Mouse (Mus musculus) adrenal gland, adult 18-20 months (tissue): ENCODE results near the gene P2rx5. TPM values are rescaled to one million over a fixed set of nuclear protein-coding genes. Genes with fewer than 3 reads are reported as not detected.

Source experiments
- DNase-seq, 2 experiments: peaks; one replicate each; pipeline ENCODE4 v3.0.0; 2021 to 2022; ENCODE audit warnings: low spot score in 2 of 2
- long read RNA-seq, 2 experiments: library from polyadenylated mRNA; stranded (forward); transcript quantifications; one replicate each; pipeline ENCODE4 v2.0.0; 2021
- total RNA-seq, 2 experiments: library from RNA; stranded (reverse); gene quantifications; 1 replicate in 1 of 2; 2 replicates in 1 of 2; pipeline ENCODE4 v1.2.3; 2021

Gene P2rx5
- 10 to 100 TPM in 1 of 2 experiments, 1 to 10 TPM in 1; 4.6 to 19.3 TPM for total RNA-seq
- long read RNA-seq, experiment 1, transcript P2rx5-201 (13 exons, 2,395 nt): major isoform, 20 of 32 reads
- long read RNA-seq, experiment 1, partial matches to known transcripts: 2 of 32 reads
- long read RNA-seq, experiment 1, other reads (novel, unspliced or antisense): 10 of 32 reads
- long read RNA-seq, experiment 2, transcript P2rx5-201 (13 exons, 2,395 nt): major isoform, 15 of 24 reads
- long read RNA-seq, experiment 2, partial matches to known transcripts: 3 of 24 reads
- long read RNA-seq, experiment 2, other reads (novel, unspliced or antisense): 6 of 24 reads

DNA sequence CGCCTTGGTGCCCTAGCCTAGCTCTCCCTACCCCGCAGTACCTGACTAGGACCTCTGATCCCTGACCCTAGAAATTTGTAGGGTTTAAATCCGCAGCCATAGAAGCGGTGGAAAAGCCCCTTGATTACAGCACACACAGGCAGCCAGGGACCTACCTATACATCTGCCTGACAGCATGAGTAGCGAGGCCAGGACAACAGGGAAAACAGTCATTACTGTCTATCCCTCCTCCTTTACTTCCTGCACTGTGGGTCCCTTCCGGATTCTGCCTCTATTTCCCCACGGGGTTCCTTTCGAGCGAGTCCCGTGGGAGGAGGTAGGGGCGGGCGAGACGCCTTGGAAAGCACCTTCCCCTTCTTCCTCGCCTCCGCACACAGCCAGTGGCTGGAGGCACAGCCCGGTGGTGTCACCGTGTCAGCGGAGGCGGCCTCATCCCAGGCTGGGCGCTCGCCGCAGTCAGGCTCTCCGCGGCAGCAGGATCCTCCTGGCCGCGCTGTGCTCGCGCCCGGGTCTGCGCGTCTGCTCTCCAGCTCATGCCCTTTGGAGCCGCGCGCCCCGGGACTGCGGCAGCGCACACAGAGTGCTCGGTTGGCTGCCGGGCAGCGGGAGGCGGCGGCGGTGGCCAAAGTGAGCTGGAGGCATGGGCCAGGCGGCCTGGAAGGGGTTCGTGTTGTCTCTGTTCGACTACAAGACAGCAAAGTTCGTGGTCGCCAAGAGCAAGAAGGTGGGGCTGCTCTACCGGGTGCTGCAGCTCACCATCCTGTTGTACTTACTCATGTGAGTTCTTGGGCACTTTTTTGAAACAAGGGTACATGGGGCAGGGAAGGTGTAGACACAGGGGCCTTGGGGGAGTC lies at the start of gene P2rx5:
P2rx5 (plus strand) TSS at position 465 of the 854 bp plus-strand sequence.
- DNase-seq: peak; percentile 21 to 52

DNA sequence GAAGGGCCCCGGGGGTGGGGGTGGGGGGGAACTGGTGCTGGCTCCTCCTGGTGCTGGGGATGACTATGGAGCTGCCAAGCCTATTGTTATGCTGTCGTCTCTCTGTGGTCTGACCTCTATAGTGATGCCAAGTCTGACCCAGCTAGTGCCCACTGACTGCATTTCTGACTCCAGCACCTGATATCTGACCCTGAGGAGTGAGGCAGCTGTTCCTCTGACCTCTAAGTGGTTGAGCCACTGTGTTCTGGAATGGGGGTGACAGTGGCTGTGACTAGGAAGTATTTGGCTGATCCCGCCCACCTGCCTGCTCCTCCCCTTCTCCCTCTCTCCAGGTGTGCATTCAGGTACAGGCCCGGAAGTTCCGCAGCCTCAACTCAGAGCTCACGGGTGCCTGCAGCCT lies 48.8 kb upstream of the P2rx5 start:
- DNase-seq: no peak

- no peak for DNase-seq
These were observed 33.7 kb upstream of the P2rx5 start for GRCm38 (mm10) chr11:73126495-73126894.

GRCm38 (mm10) chr11:73131020-73131419 lies 29.2 kb upstream of the P2rx5 start:
- DNase-seq: no peak

DNA sequence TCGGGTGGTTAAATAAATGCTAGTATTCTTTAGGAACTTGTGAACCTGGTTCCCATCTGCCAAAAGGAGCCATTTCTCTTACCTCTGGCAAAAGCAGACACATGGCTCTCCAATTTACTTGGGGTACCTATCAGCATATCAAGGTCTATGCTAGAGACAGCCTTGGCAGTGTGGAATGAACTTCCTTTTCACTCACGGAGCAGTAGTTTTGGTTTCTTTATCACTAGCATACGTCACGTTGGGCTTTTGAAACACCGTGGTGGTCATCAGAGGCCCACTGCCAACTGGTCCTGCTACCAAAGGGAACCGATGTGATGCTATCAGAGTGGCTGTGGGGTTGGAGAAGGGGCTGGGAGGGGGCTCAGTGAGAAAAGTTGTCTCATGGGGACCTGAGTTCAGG lies 27.2 kb upstream of the P2rx5 start:
- no peak for DNase-seq

- DNase-seq: no peak
These were observed 26.0 kb upstream of the P2rx5 start for GRCm38 (mm10) chr11:73134222-73134621.

DNA sequence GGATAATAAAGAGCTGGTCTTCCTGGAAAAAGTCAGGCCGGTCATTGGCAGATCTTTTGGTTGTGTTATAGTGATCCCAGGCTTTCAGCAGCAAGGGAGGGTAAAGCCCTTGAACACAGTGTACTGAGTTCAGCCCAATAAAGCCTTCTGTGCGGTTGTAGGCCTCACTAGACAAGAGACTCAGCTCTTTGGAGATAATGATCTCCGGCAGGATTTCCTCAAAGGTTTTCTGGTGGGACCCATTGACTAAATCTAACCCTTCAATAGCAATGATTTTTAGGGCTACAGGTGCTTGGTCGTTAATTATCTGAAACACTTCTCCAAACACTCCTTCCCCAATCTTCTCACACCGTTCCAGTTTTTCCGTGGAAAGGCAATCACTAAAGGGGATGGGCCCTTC lies 23.6 kb upstream of the P2rx5 start:
- no peak for DNase-seq

- DNase-seq: no peak
These were observed 23.1 kb upstream of the P2rx5 start for GRCm38 (mm10) chr11:73137116-73137515.

DNA sequence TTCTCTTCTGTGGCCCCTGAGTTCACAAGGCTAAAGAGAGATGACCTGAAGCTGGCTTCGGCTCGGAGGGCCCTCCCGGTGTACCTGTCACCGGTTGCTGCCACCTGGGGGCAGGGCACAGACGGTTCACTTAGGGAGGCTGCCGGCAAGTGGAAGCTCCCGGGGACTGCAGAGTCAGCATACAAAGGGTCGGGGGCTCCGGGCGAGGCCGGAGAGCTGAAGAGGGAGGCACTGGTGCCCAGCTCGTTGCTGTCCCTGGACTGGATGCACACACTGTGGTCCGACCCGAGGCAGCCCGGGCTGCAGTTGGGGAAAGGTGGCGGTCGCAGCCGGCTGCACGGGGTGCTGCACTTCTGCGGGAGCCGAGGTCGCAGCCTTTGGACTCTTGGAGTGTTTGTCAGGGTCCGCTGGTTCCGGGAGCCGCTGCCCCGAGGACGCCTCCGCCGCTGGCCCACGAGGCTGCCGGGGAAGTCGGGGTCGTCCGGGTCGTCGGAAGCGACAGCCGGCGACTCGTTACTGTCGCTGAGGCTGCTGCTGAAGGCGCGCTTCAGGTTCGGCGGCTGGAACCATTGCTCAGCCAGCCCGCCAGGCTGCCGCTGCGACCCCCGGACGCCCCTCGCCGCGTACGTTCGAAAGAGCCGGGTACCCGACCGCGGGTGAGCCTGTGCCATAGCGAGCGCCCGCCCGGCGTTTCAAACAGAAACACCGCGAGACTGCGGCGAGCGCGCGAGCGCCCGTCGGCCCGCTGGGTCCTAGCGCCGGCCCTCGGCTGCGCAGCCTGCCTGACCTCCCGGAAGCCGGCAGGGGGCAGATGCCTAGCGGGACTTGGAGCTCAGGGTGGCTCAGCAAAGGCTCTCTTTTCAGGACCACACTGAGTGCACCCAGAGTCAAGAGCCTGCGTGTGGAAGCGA lies 22.4 kb upstream of the P2rx5 start, which contains the start of gene Haspin:
Haspin (minus strand) TSS at position 704 of the 911 bp plus-strand sequence.
- peak; percentile 90 to 93 for DNase-seq

DNA sequence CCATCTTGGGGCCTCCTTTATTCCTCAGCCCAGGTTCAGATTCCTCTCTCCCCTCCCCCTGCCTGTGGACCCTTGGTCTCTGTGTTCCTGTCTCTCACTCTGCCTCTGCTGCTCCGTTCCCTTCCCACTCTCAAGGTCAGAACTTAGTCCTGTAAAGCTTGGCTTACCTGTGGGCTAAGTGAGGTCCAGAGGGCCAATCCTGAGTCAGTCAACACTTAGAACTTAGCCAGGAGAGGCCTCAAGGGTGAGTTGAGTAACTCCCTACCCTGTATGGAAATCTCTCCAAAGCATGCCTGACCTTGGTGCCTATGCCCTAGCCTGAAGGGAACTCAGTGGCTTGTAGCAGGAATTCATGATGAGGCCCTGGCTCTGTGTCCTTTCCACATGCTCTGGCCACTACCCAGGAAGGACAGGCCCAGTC lies 15.9 kb upstream of the P2rx5 start:
- no peak for DNase-seq

DNA sequence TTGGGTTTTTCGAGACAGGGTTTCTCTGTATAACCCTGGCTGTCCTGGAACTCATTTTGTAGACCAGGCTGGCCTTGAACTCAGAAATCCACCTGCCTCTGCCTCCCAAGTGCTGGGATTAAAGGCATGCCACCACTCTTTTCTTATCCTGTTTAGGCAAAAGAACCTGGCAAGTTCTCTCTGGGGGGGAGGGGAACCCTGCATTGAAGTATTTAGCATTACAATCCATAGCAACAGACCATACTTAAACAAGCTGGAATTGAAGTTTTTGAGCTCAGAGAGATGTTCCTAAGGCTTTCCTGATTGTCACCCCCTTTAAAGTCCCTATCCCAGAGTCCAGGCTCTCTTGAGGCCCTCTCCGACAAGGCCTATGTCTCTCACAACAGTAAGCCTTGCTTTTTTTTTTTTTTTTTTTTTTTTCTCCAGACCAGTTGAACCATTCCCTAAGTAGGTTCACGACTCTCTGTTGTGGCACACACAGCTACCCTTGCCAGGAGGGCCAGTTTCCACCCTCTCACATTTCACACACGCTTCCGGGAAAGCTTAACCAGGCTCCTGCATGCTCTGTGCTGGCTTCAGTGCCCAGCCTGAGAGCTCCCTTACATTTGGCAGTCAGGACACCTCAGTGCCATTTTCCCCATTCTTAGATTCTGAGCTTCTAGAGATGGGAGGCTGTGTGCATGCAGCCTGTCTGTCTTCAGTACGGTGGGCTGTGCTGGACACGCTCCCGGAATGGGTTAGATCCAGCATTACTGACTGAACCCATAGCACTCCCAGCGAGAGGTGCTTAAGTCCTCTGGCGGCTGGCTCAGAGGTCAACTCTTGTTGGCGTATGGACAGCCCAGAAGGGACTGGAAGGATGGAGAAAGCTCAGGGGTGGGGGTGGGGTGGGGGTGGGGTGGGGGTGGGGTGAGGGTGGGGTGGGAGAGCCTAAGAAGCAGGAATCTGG lies 13.9 kb upstream of the P2rx5 start:
- DNase-seq: no peak

- no peak for DNase-seq
These were observed 13.3 kb upstream of the P2rx5 start for GRCm38 (mm10) chr11:73146975-73147365.

- DNase-seq: no peak
These were observed 12.0 kb upstream of the P2rx5 start for GRCm38 (mm10) chr11:73148209-73148608.

DNA sequence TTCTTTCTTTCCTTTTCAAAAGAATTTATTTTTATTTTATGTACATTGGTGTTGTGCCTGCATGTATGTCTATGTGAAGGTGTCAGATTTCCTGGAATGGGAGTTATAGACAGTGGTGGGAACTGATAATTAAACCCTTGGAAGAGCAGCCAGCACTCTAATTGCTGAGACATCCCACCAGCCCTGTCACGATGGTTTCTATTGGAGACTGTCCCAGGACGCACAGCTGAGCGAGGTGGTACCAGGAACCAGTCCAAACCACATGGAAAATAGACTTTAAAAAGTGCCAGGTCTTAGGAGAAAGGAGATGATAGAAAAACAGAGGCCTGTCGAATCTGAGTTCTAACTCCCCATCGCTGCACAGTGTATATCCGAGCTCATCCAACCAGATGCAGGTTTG lies 5.2 kb upstream of the P2rx5 start:
- DNase-seq: no peak

DNA sequence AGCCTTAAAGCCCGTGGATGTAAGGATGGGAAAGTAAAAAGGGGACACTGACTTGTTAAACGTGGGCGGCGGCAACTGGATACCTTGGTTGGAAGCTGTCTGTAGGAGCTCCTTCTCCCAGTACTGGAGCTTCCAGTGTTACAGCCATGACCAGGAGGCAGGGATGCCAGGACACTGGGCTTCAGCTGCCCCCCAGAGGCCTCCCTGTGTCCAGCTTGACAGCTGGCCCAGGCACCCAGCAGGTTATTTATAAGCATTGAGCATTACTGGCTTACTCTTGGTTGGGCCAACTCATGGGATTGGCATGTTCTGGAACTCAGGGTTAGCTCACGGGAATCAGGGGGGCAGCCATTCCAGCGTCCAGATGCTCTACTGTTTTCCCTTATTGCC lies 585 bp downstream of the P2rx5 start:
- DNase-seq: no peak

DNA sequence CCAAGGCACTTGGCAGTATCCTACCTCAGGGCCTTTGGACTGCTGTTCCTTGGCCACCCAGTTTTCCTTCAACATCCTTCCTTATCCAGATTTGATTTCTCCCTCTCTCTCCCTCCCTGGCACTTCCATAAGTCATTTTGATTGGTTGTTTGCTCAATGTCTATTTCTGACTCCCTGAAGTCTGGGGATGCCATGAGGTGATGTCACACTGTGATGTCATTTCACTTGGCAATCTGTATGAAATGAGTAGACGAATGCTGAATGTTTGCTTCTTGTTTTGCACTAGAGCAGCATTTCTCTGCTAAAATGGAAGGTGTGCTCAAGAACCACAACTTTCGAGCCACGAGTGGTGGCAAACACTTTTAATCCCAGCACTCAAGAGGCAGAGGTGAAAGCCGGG lies 1.4 kb downstream of the P2rx5 start:
- DNase-seq: no peak

DNA sequence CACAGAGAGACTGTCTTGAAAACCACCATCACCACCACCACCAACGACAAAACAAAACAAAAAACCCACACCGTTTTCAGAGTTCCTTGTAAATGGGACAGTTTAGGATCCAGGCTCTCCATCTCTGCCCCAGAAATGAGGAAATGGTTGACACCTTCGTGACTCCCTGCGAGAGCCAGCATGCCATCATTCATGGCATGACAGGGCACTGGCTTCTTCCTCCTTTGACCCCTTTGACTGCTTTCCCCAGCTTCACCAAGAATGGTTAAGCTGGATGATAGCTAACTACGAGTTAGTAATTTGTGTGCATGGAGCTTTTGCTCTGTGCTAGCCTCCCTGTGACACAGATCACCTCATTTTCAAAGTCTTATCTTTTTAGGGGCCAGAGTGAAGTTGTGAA lies 2.1 kb downstream of the P2rx5 start:
- DNase-seq: no peak

- no peak for DNase-seq
These were observed 7.8 kb downstream of the P2rx5 start for GRCm38 (mm10) chr11:73168071-73168470.

GRCm38 (mm10) chr11:73168576-73168975 lies 8.4 kb downstream of the P2rx5 start:
- DNase-seq: no peak

- DNase-seq: peak; percentile 31 to 51
These were observed 9.0 kb downstream of the P2rx5 start for GRCm38 (mm10) chr11:73169231-73169630.
